Mouse (Mus musculus) midbrain, postnatal 0 days (tissue): ENCODE measurements at regions not wholly inside any gene's neighbourhood (a gene's known extent, or its start where the extent isn't known, plus 50 kb on each side); places are given as distances from the start of the nearest gene placed in this dataset.

Experiments
- ATAC-seq: fragments of 200-750 bp; cut with Nextera tagmentation; 2 replicates; pipeline ENCODE4 v1.8.0; 2017; ENCODE audit warnings: moderate number of reproducible peaks, mild to moderate bottlenecking, moderate TSS enrichment, moderate library complexity; ENCODE audit not compliant: low FRiP score
- DNase-seq: peaks from one replicate; pipeline ENCODE4 v3.0.0-alpha.2; 2015; ENCODE audit warnings: low spot score
- H3K27ac ChIP-seq: fragments of 300-500 bp; sonication (generic); 2 replicates; pipeline ENCODE4 v1.5.1; 2014; ENCODE audit warnings: low read depth, mild to moderate bottlenecking, low read length, mixed read lengths
- H3K27me3 ChIP-seq: fragments of 300-500 bp; sonication (generic); 2 replicates; pipeline ENCODE4 v1.6.1; 2014; ENCODE audit warnings: low read length, control low read depth, mixed read lengths; ENCODE audit not compliant: insufficient read depth
- H3K36me3 ChIP-seq: fragments of 300-500 bp; sonication (generic); 2 replicates; pipeline ENCODE4 v1.6.1; 2014; ENCODE audit warnings: low read length, control low read depth, mixed read lengths; ENCODE audit not compliant: insufficient read depth
- H3K4me1 ChIP-seq: fragments of 300-500 bp; sonication (generic); 2 replicates; pipeline ENCODE4 v1.6.1; 2014; ENCODE audit warnings: mild to moderate bottlenecking, control low read depth, antibody characterized with exemption, low read length, mixed read lengths; ENCODE audit not compliant: insufficient read depth
- H3K4me2 ChIP-seq: fragments of 300-500 bp; sonication (generic); 2 replicates; pipeline ENCODE4 v1.6.1; 2014; ENCODE audit warnings: low read depth, mild to moderate bottlenecking, low read length, mixed read lengths; ENCODE audit not compliant: poor library complexity, severe bottlenecking
- H3K4me3 ChIP-seq: fragments of 300-500 bp; sonication (generic); 2 replicates; pipeline ENCODE4 v1.5.1; 2014; ENCODE audit warnings: low read depth, mild to moderate bottlenecking, low read length, moderate library complexity
- H3K9ac ChIP-seq: fragments of 300-500 bp; sonication (generic); replicated peaks from 2 replicates; pipeline ENCODE4 v1.6.1; 2014; ENCODE audit warnings: mild to moderate bottlenecking, low read length, moderate library complexity, mixed read lengths; ENCODE audit not compliant: poor library complexity, severe bottlenecking
- H3K9me3 ChIP-seq: fragments of 300-500 bp; sonication (generic); 2 replicates; pipeline ENCODE4 v1.6.1; 2016; ENCODE audit warnings: low read length, control low read depth
- CTCF ChIP-seq: IDR thresholded peaks from 2 replicates; pipeline ENCODE4 v1.5.1; 2016; ENCODE audit warnings: antibody characterized with exemption, mild to moderate bottlenecking
- WGBS: fragments of 180-500 bp; shearing (Covaris S2); extraction: QIAGEN DNeasy Blood & Tissue Kit; methylation state at CpG from one replicate; pipeline ENCODE4 v1.1.7; 2014; 5-methylcytosine and 5-hydroxymethylcytosine counted together

DNA sequence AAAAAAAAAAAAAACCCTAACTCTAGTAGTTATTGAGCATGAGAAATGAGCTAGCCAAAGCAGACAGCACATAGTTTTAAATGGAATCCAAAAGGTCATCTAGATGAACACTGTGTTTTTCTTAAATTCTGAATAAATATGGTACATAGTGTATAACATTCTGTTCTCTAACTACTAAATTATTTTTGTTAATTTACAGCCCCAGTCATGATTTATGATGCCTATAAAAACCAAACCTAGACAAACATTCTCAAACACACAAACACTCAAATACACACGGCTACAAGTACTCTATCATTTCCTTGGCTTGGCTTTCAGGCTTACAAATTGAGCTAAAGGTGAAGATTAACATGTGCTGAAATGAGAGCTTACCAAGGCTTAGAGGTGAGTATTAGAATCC, 188.8 kb downstream of the Sucnr1 start:
- Histone ChIP-seq H3K27me3 (no peaks in the 10 kb centered on the region), H3K4me3 (no peak overlapping the region), H3K9me3 (no peaks in the 10 kb centered on the region), H3K4me1 (no peaks in the 10 kb centered on the region), H3K9ac (no peak overlapping the region), H3K36me3 (no peaks in the 10 kb centered on the region), H3K27ac (no peak overlapping the region), H3K4me2 (no peak overlapping the region)
- TF ChIP-seq CTCF, result no peak
- DNase-seq, result no peak
- 70% methylated on average over 1 of the region's 1 CpGs for WGBS
- no peak for ATAC-seq

DNA sequence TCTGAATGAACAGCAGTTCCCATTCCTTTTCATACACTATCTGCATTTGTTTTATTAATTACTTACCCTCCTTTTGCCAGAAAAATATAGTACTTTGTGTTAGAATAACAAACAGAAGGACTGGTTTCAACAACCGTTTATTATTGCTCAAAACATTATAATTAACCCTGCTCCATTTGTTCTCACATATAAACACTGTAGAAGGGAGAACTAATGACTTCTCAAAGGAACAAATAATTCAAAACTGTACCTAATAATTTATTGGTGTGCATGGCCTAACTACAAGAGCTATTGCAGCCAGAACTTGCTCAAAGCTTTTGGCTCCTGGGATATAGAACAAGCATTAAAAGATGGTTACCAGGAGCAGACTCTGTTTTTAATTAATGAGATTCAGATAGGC, 192.1 kb downstream of the Sucnr1 start:
- Histone ChIP-seq H3K4me1 (no peaks in the 10 kb centered on the region), H3K4me3 (no peak overlapping the region), H3K27me3 (no peaks in the 10 kb centered on the region), H3K9me3 (no peaks in the 10 kb centered on the region), H3K9ac (no peak overlapping the region), H3K27ac (no peak overlapping the region), H3K4me2 (no peak overlapping the region), H3K36me3 (no peaks in the 10 kb centered on the region)
- no peak for ATAC-seq
- WGBS, result 71% methylated on average over 1 of the region's 1 CpGs
- DNase-seq, result no peak
- TF ChIP-seq CTCF, result no peak

DNA sequence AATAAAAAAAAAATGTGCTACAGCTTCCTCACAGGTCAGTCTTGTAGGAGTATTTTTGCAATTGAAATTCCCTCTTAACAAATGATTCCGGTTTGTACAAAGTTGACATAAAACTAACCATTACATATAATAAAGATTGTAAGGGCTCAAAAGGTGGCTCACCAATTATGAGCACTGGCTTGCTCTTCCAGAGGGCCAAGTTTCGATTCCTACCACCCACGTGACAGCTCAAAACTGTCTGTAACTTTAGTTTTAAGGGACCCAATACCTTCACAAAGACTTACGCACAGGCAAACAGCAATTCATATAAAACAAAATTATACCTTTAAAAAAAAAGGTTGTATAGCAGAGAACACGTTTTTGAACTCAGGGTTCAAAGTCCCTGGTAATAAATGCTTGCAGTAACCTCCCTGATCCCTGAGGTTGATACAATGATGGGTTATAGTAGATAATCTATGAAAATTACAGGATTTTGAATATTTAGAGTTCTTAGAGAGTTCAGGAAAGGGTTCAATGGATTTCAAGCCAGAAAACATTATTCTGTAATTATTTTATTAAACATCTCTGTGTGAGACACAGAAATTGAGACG, 193.7 kb downstream of the Sucnr1 start:
- no peaks in the 10 kb centered on the region for H3K27me3 ChIP-seq
- H3K9ac ChIP-seq, result no peak overlapping the region
- no peak overlapping the region for H3K4me3 ChIP-seq
- no peak overlapping the region for H3K4me2 ChIP-seq
- DNase-seq (no peak), ATAC-seq (no peak)
- no peak for TF ChIP-seq CTCF
- H3K4me1 ChIP-seq, result no peaks in the 10 kb centered on the region
- 85% methylated on average over 6 of the region's 6 CpGs for WGBS
- H3K27ac ChIP-seq, result no peak overlapping the region
- H3K9me3 ChIP-seq, result no peaks in the 10 kb centered on the region
- H3K36me3 ChIP-seq, result no peaks in the 10 kb centered on the region

DNA sequence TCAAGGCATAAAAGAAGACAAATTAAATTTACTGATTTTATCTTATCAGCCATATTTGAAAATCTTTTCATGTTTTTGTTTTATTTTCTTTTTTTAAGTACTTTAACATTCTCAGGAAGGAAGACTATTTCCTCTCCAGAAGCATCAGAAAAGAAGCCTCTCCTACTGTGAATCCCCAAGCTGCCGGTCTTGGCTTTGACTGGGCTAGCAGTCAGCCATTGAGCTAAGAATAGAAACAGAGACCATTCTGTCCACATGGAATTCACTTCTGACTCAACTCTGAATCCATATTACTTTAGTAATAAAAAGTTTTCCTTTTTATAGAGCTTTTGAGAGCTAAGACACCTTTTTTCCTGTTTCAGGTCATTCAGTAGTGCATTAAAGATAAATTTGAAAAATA, 194.8 kb upstream of the Mbnl1 start:
- TF ChIP-seq CTCF, result no peak
- Histone ChIP-seq H3K4me1 (no peaks in the 10 kb centered on the region), H3K9ac (no peak overlapping the region), H3K27ac (no peak overlapping the region), H3K9me3 (no peaks in the 10 kb centered on the region), H3K4me2 (no peak overlapping the region), H3K36me3 (no peaks in the 10 kb centered on the region), H3K4me3 (no peak overlapping the region), H3K27me3 (no peaks in the 10 kb centered on the region)
- no peak for ATAC-seq
- no peak for DNase-seq
- WGBS, result 69% methylated on average over 1 of the region's 1 CpGs

DNA sequence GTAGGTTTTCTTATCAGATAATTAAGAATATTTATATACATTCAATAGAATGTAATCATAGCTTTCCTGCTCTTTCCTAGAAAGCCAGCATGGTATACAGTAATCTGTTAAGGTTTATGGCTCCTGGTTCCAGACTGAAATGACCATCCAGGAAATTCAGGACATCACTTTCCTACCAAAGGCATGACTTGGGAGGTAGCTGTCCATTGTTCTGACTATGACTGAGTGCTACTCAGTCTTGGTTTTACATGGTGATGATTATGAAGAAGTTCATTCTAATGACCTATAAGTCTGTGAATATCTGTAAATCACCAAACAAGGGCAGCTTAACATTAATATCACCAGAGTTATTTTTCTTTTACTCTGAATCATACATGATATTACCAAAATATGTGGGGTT, 191.4 kb upstream of the Mbnl1 start:
- no peaks in the 10 kb centered on the region for H3K9me3 ChIP-seq
- H3K27me3 ChIP-seq, result no peaks in the 10 kb centered on the region
- H3K9ac ChIP-seq, result no peak overlapping the region
- no peak overlapping the region for H3K4me3 ChIP-seq
- H3K4me2 ChIP-seq, result no peak overlapping the region
- TF ChIP-seq CTCF, result no peak
- no peaks in the 10 kb centered on the region for H3K4me1 ChIP-seq
- DNase-seq, result no peak
- ATAC-seq, result no peak
- H3K27ac ChIP-seq, result no peak overlapping the region
- H3K36me3 ChIP-seq, result no peaks in the 10 kb centered on the region

DNA sequence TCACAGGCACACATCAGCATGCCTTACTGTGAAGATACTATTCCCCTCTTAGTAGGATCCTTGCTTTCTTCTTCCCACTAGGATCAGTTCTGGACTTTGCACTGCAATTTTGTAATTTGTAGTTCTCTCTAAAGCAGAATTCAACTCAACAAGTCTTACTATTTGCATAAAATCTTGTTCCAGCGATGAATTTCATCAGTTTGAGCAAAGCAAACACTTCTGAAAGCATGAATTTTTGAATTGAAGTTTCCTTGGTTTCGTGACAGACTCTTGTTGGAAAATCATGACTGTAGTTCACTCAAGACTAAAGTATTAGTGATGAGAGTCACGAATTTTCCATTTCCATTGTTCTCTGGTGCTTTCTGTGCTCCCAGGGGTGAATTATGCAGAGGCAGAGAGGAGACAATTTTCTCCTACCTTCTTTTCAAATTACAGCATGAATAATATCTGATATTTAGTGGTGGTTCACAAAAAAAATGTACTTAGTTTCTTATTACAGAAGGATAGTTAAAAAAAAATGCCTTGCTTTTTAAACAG, 190.6 kb upstream of the Mbnl1 start:
- ATAC-seq (no peak), DNase-seq (no peak)
- no peak for TF ChIP-seq CTCF
- Histone ChIP-seq H3K4me2 (no peak overlapping the region), H3K4me3 (no peak overlapping the region), H3K36me3 (no peaks in the 10 kb centered on the region), H3K9me3 (no peaks in the 10 kb centered on the region), H3K9ac (no peak overlapping the region), H3K27me3 (no peaks in the 10 kb centered on the region), H3K4me1 (no peaks in the 10 kb centered on the region), H3K27ac (no peak overlapping the region)
- 57% methylated on average over 3 of the region's 3 CpGs for WGBS
